Mouse (Mus musculus) heart, embryonic 13.5 days (tissue): ENCODE data around the gene Gm10775. TPM values are rescaled to one million over a fixed set of nuclear protein-coding genes. Genes with fewer than 3 reads are reported as not detected.
A peak's percentile ranks its signal among the peaks of the same experiment; 100 is the strongest.

ENCODE experiments used
- ATAC-seq: fragments of 200-750 bp; cut with Nextera tagmentation; 2 replicates; pipeline ENCODE4 v1.8.0; 2017; ENCODE audit warnings: moderate TSS enrichment; ENCODE audit not compliant: insufficient number of reproducible peaks, low FRiP score, low TSS enrichment; ENCODE audit errors: extremely low read depth
- H3K27ac ChIP-seq: fragments of 300-500 bp; sonication (generic); replicated peaks from 2 replicates; pipeline ENCODE4 v1.5.1; 2015; ENCODE audit warnings: moderate library complexity, mild to moderate bottlenecking, inconsistent platforms
- H3K27me3 ChIP-seq: fragments of 300-500 bp; sonication (generic); replicated peaks from 2 replicates; pipeline ENCODE4 v1.6.1; 2015; ENCODE audit warnings: mild to moderate bottlenecking, inconsistent platforms
- H3K36me3 ChIP-seq: fragments of 300-500 bp; sonication (generic); 2 replicates; pipeline ENCODE4 v1.6.1; 2015; ENCODE audit warnings: mild to moderate bottlenecking, inconsistent platforms
- H3K4me1 ChIP-seq: fragments of 300-500 bp; sonication (generic); 2 replicates; pipeline ENCODE4 v1.6.1; 2015; ENCODE audit warnings: inconsistent platforms
- H3K4me2 ChIP-seq: fragments of 300-500 bp; sonication (generic); 2 replicates; pipeline ENCODE4 v1.6.1; 2015; ENCODE audit warnings: inconsistent platforms, mild to moderate bottlenecking, moderate library complexity
- H3K4me3 ChIP-seq: fragments of 300-500 bp; sonication (generic); 2 replicates; pipeline ENCODE4 v1.5.1; 2015; ENCODE audit warnings: moderate library complexity, mild to moderate bottlenecking, inconsistent platforms
- H3K9ac ChIP-seq: fragments of 300-500 bp; sonication (generic); 2 replicates; pipeline ENCODE4 v1.6.1; 2015; ENCODE audit warnings: inconsistent platforms, mild to moderate bottlenecking, moderate library complexity
- H3K9me3 ChIP-seq: fragments of 300-500 bp; sonication (generic); 2 replicates; pipeline ENCODE4 v1.6.1; 2016; ENCODE audit warnings: inconsistent platforms
- WGBS: fragments of 180-500 bp; shearing (Covaris S2); methylation state at CpG from one replicate; pipeline ENCODE4 v1.1.7; 2015; ENCODE audit warnings: mixed read lengths; 5-methylcytosine and 5-hydroxymethylcytosine counted together
- polyA plus RNA-seq: library from polyadenylated mRNA; unstranded; fragments of >200 nt; fragmentation: Nextera tagmentation; extraction: Ambion mirVana; gene quantifications from 2 replicates; pipeline ENCODE4 v1.2.1, GENCODE M21; 2015

Gm10775 gene
- polyA plus RNA-seq, 1 experiment from 2014 or later: not detected

DNA sequence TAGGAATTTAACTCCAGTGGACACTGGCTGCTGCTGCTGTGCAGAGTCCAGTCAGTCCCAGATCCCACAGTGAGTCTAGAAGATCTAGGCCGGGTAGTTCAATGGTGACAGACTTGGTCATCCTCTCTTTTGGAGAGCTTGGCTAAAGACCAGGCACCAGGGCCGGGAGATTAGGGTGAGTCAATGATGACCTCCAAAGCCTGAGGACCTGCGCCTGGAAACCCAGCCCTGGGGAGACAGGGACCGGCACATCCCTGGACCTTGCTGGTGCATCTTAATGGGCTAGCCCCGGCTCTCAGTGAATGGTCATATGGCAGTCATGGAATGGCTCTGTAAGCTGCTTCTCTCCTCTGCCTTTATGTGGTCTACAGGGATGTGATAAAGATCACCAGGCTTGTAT, 2.7 kb downstream of the Gm10775 start:
- H3K27me3 ChIP-seq: peaks cover 21% of the 10 kb centered on the region
- H3K36me3 ChIP-seq: peaks cover 43% of the 10 kb centered on the region
- no peak overlapping the region for H3K4me3 ChIP-seq
- no peak for ATAC-seq
- peaks cover 4% of the 10 kb centered on the region; the same call in 1 of the 2 replicates for H3K4me1 ChIP-seq
- 90% methylated on average over 5 of the region's 5 CpGs for WGBS
- H3K27ac ChIP-seq: no peak overlapping the region
- peaks cover 61% of the 10 kb centered on the region for H3K9me3 ChIP-seq
- no peak overlapping the region for H3K4me2 ChIP-seq
- H3K9ac ChIP-seq: no peak overlapping the region

DNA sequence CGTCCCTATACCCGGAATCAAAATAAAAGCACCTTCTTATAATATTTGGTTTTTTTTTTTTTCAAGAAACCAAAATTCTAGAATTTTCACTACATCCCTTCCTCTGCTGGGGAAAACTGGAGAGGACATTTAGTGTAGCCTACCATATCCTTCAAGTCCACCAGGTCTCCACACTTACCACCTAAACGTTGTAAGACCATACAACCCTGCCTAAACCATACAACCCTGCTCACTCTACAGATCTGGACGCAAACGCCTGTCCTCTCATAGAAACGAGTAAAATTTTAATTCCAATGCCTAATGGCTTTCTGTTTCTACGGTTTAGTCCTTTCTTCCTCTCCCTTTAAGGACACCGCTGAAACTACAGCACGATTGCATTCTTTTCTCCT, 18.6 kb downstream of the Gm10775 start:
- Histone ChIP-seq H3K9me3 (no peaks in the 10 kb centered on the region; the same call in 1 of the 2 replicates), H3K36me3 (peaks cover 41% of the 10 kb centered on the region), H3K4me2 (peak overlapping the region; percentile 84), H3K4me1 (peaks cover 13% of the 10 kb centered on the region), H3K27me3 (no peaks in the 10 kb centered on the region), H3K4me3 (peak overlapping the region; percentile 74), H3K27ac (peak overlapping the region; percentile 88), H3K9ac (peak overlapping the region; percentile 88)
- no peak for ATAC-seq
- 12% methylated on average over 9 of the region's 9 CpGs for WGBS

DNA sequence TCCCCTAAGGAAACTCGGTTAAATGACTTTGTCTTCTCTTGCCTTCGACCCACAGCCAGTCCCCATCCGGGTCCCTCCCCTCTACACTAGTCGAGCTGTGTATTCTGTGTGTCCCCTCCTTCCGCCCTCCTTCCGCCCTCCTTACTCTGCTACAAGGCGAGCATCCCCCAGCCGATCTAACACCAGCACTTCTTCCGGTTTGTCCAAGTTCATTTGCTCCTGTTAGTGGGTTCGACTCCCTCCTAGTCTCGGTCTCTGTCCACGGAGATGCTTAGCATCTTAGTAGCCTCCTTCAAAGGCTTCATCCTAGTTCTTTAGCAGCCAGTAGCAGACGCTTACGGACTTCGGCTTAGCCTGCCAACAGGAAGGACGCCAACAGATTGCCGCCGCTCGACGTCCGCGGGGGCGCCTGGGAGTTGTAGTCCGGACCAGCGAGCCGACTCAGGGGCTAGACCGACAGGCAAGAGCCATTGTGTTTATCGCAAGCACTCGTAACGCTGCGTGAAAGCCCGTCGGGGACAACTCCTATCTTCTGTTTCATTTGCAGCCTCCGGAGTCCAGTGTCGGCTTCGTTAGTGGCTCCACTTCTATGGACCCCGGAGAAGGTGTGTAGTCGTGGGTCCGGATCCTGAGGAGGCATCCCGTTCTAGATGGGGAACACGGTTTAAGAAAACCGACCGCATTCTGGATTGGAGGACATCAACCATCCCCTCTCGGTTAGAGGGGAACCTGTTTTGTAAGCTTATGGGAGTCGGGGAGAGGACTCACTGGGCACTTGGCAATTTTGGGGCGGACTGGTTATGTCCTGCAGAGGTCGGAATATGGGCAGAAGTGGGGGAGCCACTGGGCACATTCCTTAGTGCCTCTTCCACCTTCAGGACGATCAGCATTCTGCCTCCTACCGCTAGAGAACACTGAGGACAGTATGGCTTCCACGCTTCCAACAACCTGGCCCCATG, 19.3 kb downstream of the Gm10775 start, which contains the start of gene Zfp369:
TSS of gene Zfp369 (plus strand) at position 432 of the 959 bp plus-strand sequence.
- peak within 1 kb of the TSS; percentile 84 for H3K4me2 ChIP-seq
- H3K9me3 ChIP-seq: no peaks in the 10 kb centered on the region; the same call in 1 of the 2 replicates
- H3K27me3 ChIP-seq: no peaks in the 10 kb centered on the region
- H3K4me1 ChIP-seq: peaks cover 13% of the 10 kb centered on the region
- peak within 1 kb of the TSS; percentile 88 for H3K9ac ChIP-seq
- peak within 1 kb of the TSS; percentile 88 for H3K27ac ChIP-seq
- peak within 1 kb of the TSS; percentile 74 for H3K4me3 ChIP-seq
- H3K36me3 ChIP-seq: peaks cover 42% of the 10 kb centered on the region
- peak; percentile 93 for ATAC-seq
- under 1% methylated on average over 50 of the region's 50 CpGs for WGBS

DNA sequence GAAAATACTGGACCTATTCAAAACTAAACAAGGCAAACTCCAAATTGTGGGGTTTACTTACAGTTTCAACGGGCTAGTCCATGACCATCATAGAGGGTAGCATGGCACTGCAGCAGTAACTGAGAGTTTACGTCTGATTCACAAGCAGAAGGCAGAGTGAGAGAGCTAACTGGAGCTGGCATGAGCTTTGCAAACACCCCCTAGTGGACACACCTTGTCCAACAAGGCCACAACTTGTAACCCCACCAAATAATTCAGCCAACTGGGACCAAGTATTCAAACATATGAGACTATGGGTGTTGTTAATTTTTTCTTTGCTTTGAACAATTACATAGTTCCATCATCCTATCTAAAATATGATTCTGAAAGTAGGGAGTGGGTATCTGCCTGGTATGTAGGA, 27.4 kb downstream of the Gm10775 start:
- peaks cover 65% of the 10 kb centered on the region for H3K9me3 ChIP-seq
- no peak overlapping the region for H3K4me2 ChIP-seq
- H3K9ac ChIP-seq: no peak overlapping the region
- no peak overlapping the region for H3K27ac ChIP-seq
- no peak overlapping the region for H3K4me3 ChIP-seq
- no peaks in the 10 kb centered on the region for H3K27me3 ChIP-seq
- peaks cover 90% of the 10 kb centered on the region for H3K36me3 ChIP-seq
- ATAC-seq: no peak
- no peaks in the 10 kb centered on the region for H3K4me1 ChIP-seq
- 83% methylated on average over 2 of the region's 2 CpGs for whole genome bisulfite sequencing

GRCm38 (mm10) chr13:65296354-65296753, 37.0 kb downstream of the Gm10775 start:
- Histone ChIP-seq H3K9me3 (peaks cover 79% of the 10 kb centered on the region), H3K9ac (no peak overlapping the region), H3K4me3 (no peak overlapping the region), H3K4me1 (no peaks in the 10 kb centered on the region), H3K4me2 (no peak overlapping the region), H3K27ac (no peak overlapping the region), H3K36me3 (peaks cover 82% of the 10 kb centered on the region), H3K27me3 (no peaks in the 10 kb centered on the region)
- ATAC-seq: no peak
- 95% methylated on average over 4 of the region's 4 CpGs for WGBS

Other genes starting within 250 kb of the Gm10775 start
- gene Spata31d1c, start 226.5 kb upstream of the Gm10775 start, polyA plus RNA-seq: not detected in 2 replicates
- gene Prss47, start 206.8 kb upstream of the Gm10775 start, polyA plus RNA-seq: not detected in 2 replicates
- gene Mfsd14b, start 146.6 kb upstream of the Gm10775 start, polyA plus RNA-seq: 33.7 and 37.3 TPM in 2 replicates
- not detected in 2 replicates for gene Olfr465-ps1, start 121.5 kb upstream of the Gm10775 start, polyA plus RNA-seq
- gene Olfr466, start 109.3 kb upstream of the Gm10775 start, polyA plus RNA-seq: not detected in 2 replicates
- not detected in 2 replicates for gene Nlrp4f, start 53.6 kb upstream of the Gm10775 start, polyA plus RNA-seq
- 6.7 and 8.3 TPM in 2 replicates for gene Zfp369, start 19.3 kb downstream of the Gm10775 start, polyA plus RNA-seq